Mouse (Mus musculus) neural tube, embryonic 15.5 days (tissue): ENCODE results near the gene Gm7980. TPM values are rescaled to one million over a fixed set of nuclear protein-coding genes. Genes with fewer than 3 reads are reported as not detected.
"Not testable (repeated sequence)": the region's sequence is repeated elsewhere in the genome, so short reads cannot be mapped to it uniquely, and the experiment has no call there.

Source experiments
- ATAC-seq: fragments of 200-750 bp; cut with Nextera tagmentation; 2 replicates; pipeline ENCODE4 v1.8.0; 2017; ENCODE audit warnings: mild to moderate bottlenecking, moderate TSS enrichment, moderate library complexity; ENCODE audit not compliant: low FRiP score
- H3K27ac ChIP-seq: fragments of 300-500 bp; sonication (generic); replicated peaks from 2 replicates; pipeline ENCODE4 v1.5.1; 2015; ENCODE audit warnings: mild to moderate bottlenecking, inconsistent platforms
- H3K27me3 ChIP-seq: fragments of 300-500 bp; sonication (generic); replicated peaks from 2 replicates; pipeline ENCODE4 v1.6.1; 2015; ENCODE audit warnings: inconsistent platforms
- H3K36me3 ChIP-seq: fragments of 300-500 bp; sonication (generic); 2 replicates; pipeline ENCODE4 v1.6.1; 2015; ENCODE audit warnings: inconsistent platforms
- H3K4me1 ChIP-seq: fragments of 300-500 bp; sonication (generic); 2 replicates; pipeline ENCODE4 v1.6.1; 2015; ENCODE audit warnings: inconsistent platforms
- H3K4me2 ChIP-seq: fragments of 300-500 bp; sonication (generic); 2 replicates; pipeline ENCODE4 v1.6.1; 2015; ENCODE audit warnings: inconsistent platforms, mild to moderate bottlenecking, moderate library complexity
- H3K4me3 ChIP-seq: fragments of 300-500 bp; sonication (generic); replicated peaks from 2 replicates; pipeline ENCODE4 v1.5.1; 2015; ENCODE audit warnings: mild to moderate bottlenecking, inconsistent platforms
- H3K9ac ChIP-seq: fragments of 300-500 bp; sonication (generic); replicated peaks from 2 replicates; pipeline ENCODE4 v1.6.1; 2015; ENCODE audit warnings: mild to moderate bottlenecking, inconsistent platforms
- H3K9me3 ChIP-seq: fragments of 300-500 bp; sonication (generic); replicated peaks from 2 replicates; pipeline ENCODE4 v1.6.1; 2016; ENCODE audit warnings: inconsistent platforms
- WGBS: fragments of 180-500 bp; shearing (Covaris S2); methylation state at CpG from one replicate; pipeline ENCODE4 v1.1.7; 2015; ENCODE audit warnings: mixed read lengths; 5-methylcytosine and 5-hydroxymethylcytosine counted together
- polyA plus RNA-seq: library from polyadenylated mRNA; unstranded; fragments of >200 nt; fragmentation: Nextera tagmentation; extraction: Ambion mirVana; gene quantifications from 2 replicates; pipeline ENCODE4 v1.2.1, GENCODE M21; 2015

Gene Gm7980
- polyA plus RNA-seq, result not detected in 2 replicates

DNA sequence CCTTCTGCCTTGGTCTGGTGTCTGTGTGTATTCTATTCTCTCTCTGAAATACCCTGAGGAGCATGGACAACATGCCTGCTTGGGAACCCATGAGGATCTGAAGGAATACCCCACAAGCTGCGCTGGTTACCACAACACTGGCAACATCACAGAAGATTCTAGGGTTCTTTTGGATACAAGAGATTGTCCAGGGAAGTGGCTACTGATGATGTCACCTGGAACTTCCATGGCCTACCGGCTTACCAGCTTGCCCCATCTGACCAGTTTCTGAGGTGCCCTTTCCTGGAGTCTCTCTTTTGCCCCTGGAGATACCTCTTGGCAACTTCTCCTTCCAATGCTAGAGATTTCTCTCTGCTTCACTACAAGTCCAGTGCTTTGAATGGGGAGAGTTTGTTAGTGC is at the start of gene Gm7980:
TSS of gene Gm7980 (minus strand) at position 101 of the 400 bp plus-strand sequence.
- not testable (repeated sequence) for H3K4me1 ChIP-seq, H3K36me3 ChIP-seq, H3K4me2 ChIP-seq, H3K27me3 ChIP-seq, H3K4me3 ChIP-seq, ATAC-seq, H3K27ac ChIP-seq, H3K9ac ChIP-seq, H3K9me3 ChIP-seq
- no CpG with 5 or more reads among the region's 2 CpGs for WGBS

DNA sequence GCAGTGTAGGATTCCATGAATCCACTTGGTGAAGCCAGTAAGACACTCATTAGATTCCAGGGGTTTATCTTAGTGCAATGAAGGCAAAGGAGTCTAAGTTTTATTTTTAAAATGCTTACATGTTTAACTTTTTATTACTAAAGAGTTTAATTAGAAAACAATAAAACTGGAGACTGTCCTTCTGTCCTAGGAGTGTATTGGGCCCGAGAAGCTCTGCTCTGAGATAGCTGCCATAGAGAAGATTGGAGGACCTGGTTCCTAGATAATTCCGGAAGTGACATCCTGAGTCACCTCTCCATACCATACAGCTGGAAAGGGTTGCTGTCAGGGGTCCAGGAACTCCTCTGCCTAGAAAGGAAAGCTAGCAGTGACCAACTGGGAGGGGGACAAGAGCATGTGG is 36.6 kb upstream of the Gm7980 start, which contains the start of gene 1700024B05Rik:
TSS of gene 1700024B05Rik (plus strand) at position 301 of the 400 bp plus-strand sequence.
- H3K4me1 ChIP-seq, H3K27ac ChIP-seq, H3K9me3 ChIP-seq, H3K36me3 ChIP-seq, H3K27me3 ChIP-seq, H3K4me2 ChIP-seq, H3K4me3 ChIP-seq, ATAC-seq, H3K9ac ChIP-seq: not testable (repeated sequence)
- 73% methylated on average over 2 of the region's 2 CpGs for WGBS

DNA sequence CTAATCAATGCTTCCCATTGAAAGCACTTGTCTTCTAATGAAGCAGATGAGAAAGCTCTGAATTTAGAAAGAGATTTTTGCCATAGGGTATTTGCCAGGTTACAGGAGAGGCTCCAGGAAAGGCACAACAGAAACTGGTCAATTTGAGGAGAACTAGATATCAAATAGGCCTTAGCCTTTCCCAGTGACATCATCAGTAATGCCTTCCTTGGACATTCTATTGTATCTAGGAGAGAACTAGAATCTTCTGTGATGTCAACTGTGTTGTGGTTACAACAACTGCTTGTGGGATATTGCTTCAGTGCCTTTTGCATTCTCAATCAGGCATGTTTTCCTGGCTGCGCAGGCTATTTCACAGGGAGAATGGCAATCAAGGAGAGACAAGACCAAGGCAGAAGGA is 17.6 kb upstream of the Gm7980 start, which contains the start of gene 1700049E17Rik1:
TSS of gene 1700049E17Rik1 (plus strand) at position 301 of the 400 bp plus-strand sequence.
- H3K9ac ChIP-seq, H3K4me2 ChIP-seq, ATAC-seq, H3K9me3 ChIP-seq, H3K27me3 ChIP-seq, H3K27ac ChIP-seq, H3K36me3 ChIP-seq, H3K4me3 ChIP-seq, H3K4me1 ChIP-seq: not testable (repeated sequence)
- no CpG with 5 or more reads among the region's 1 CpGs for WGBS

Other genes with a start within 250 kb of the Gm7980 start
- gene Gm8068, start 205.4 kb downstream of the Gm7980 start, polyA plus RNA-seq, result not detected in 2 replicates
- not detected in 2 replicates for gene Gm7929, start 156.7 kb downstream of the Gm7980 start, polyA plus RNA-seq
- not detected in 2 replicates for gene Gm47189, start 134.8 kb downstream of the Gm7980 start, polyA plus RNA-seq
- not detected in 2 replicates for gene 1700049E17Rik1, start 17.7 kb upstream of the Gm7980 start, polyA plus RNA-seq
- not detected in 2 replicates for gene 1700024B05Rik, start 36.7 kb upstream of the Gm7980 start, polyA plus RNA-seq
- not detected in 2 replicates for gene Gm6401, start 60.6 kb upstream of the Gm7980 start, polyA plus RNA-seq
- gene Gm3543, start 76.0 kb upstream of the Gm7980 start, polyA plus RNA-seq, result not detected in 2 replicates
- gene Gm7951, start 210.1 kb upstream of the Gm7980 start, polyA plus RNA-seq, result not detected in 2 replicates